Mouse (Mus musculus) MEL (cell line): ENCODE data around the gene Vmp1. TPM values are rescaled to one million over a fixed set of nuclear protein-coding genes. Genes with fewer than 3 reads are reported as not detected.
A peak's percentile ranks its signal among the peaks of the same experiment; 100 is the strongest.

Experiments used
- DNase-seq: peaks from one replicate; pipeline ENCODE4 v3.0.0; 2011; ENCODE audit warnings: low read depth, low spot score
- H3K27ac ChIP-seq: 2 replicates; pipeline ENCODE4 v1.5.1; 2012; ENCODE audit warnings: low read depth, mild to moderate bottlenecking, control low read depth, low read length, moderate library complexity; ENCODE audit not compliant: control insufficient read depth
- H3K27me3 ChIP-seq, 2 experiments: fragments of 150-350 bp in 1 of 2; sonication (generic) in 1 of 2; 2 replicates each; pipeline ENCODE4 v1.6.1; 2012; ENCODE audit warnings: low read length in 2 of 2, mild to moderate bottlenecking in 2 of 2, improper control_type of control experiment in 1 of 2, moderate library complexity in 1 of 2; ENCODE audit not compliant: insufficient read depth in 2 of 2, control insufficient read depth in 1 of 2
- H3K36me3 ChIP-seq, 2 experiments: 2 replicates each; pipeline ENCODE4 v1.6.1; 2012 to 2014; ENCODE audit warnings: low read length in 2 of 2, improper control_type of control experiment in 1 of 2, inconsistent platforms in 1 of 2, mild to moderate bottlenecking in 1 of 2; ENCODE audit not compliant: insufficient read depth in 2 of 2, control insufficient read depth in 1 of 2
- H3K4me1 ChIP-seq, 2 experiments: fragments of 150-350 bp in 1 of 2; sonication (generic) in 1 of 2; 2 replicates each; pipeline ENCODE4 v1.6.1; 2012; ENCODE audit warnings: low read length in 2 of 2, improper control_type of control experiment in 1 of 2, mild to moderate bottlenecking in 1 of 2; ENCODE audit not compliant: insufficient read depth in 2 of 2, control insufficient read depth in 1 of 2
- H3K4me3 ChIP-seq, 2 experiments: fragments of 150-350 bp in 1 of 2; sonication (generic) in 1 of 2; 2 replicates each; pipeline ENCODE4 v1.5.1; 2012; ENCODE audit warnings: low read depth in 2 of 2, low read length in 2 of 2, mild to moderate bottlenecking in 2 of 2, moderate library complexity in 2 of 2, control low read depth in 1 of 2, improper control_type of control experiment in 1 of 2; ENCODE audit not compliant: control insufficient read depth in 1 of 2, insufficient read depth in 1 of 2
- H3K79me2 ChIP-seq: 2 replicates; pipeline ENCODE4 v1.6.1; 2012; ENCODE audit warnings: mild to moderate bottlenecking, low read length, moderate library complexity; ENCODE audit not compliant: control insufficient read depth, poor library complexity, insufficient read depth
- H3K9ac ChIP-seq: 2 replicates; pipeline ENCODE4 v1.6.1; 2012; ENCODE audit warnings: low read depth, mild to moderate bottlenecking, control low read depth, low read length, moderate library complexity; ENCODE audit not compliant: control insufficient read depth, poor library complexity, severe bottlenecking
- H3K9me3 ChIP-seq: fragments of 150-350 bp; sonication (generic); replicated peaks from 2 replicates; pipeline ENCODE4 v1.6.1; 2012; ENCODE audit warnings: mild to moderate bottlenecking, low read length, improper control_type of control experiment, moderate library complexity; ENCODE audit not compliant: insufficient read depth
- CHD1 ChIP-seq: IDR thresholded peaks from 2 replicates; pipeline ENCODE4 v1.6.1; 2012; ENCODE audit warnings: low read depth, mild to moderate bottlenecking, inconsistent platforms, low read length, improper control_type of control experiment
- E2F4 ChIP-seq: IDR thresholded peaks from 2 replicates; pipeline ENCODE4 v1.6.1; 2011; ENCODE audit warnings: low read depth, low read length, improper control_type of control experiment, borderline replicate concordance
- ELF1 ChIP-seq: IDR thresholded peaks from 2 replicates; pipeline ENCODE4 v1.6.1; 2014; ENCODE audit warnings: low read depth, mild to moderate bottlenecking, inconsistent platforms, low read length, improper control_type of control experiment, moderate library complexity
- EP300 ChIP-seq, 2 experiments: IDR thresholded peaks; 2 replicates each; pipeline ENCODE4 v1.6.1; 2011; ENCODE audit warnings: improper control_type of control experiment in 2 of 2, low read length in 2 of 2, low read depth in 1 of 2, mild to moderate bottlenecking in 1 of 2
- ETS1 ChIP-seq: IDR thresholded peaks from 2 replicates; pipeline ENCODE4 v1.6.1; 2012; ENCODE audit warnings: low read depth, mild to moderate bottlenecking, inconsistent platforms, low read length, improper control_type of control experiment, moderate library complexity
- GATA1 ChIP-seq: IDR thresholded peaks from 2 replicates; pipeline ENCODE4 v1.6.1; 2011; ENCODE audit warnings: low read depth, low read length, improper control_type of control experiment
- HCFC1 ChIP-seq: IDR thresholded peaks from 2 replicates; pipeline ENCODE4 v1.6.1; 2012; ENCODE audit warnings: low read depth, mild to moderate bottlenecking, inconsistent platforms, low read length, improper control_type of control experiment, moderate library complexity
- JUND ChIP-seq: IDR thresholded peaks from 2 replicates; pipeline ENCODE4 v1.6.1; 2011; ENCODE audit warnings: low read depth, mild to moderate bottlenecking, improper control_type of control experiment, low read length
- MAZ ChIP-seq: IDR thresholded peaks from 2 replicates; pipeline ENCODE4 v1.6.1; 2012; ENCODE audit warnings: low read depth, mild to moderate bottlenecking, inconsistent platforms, low read length, improper control_type of control experiment
- MYC ChIP-seq: IDR thresholded peaks from 2 replicates; pipeline ENCODE4 v1.6.1; 2011; ENCODE audit warnings: low read depth, mild to moderate bottlenecking, low read length, improper control_type of control experiment, moderate library complexity
- POLR2A ChIP-seq, 2 experiments: IDR thresholded peaks; 2 replicates each; pipeline ENCODE4 v1.6.1; 2011 to 2012; ENCODE audit warnings: low read length in 2 of 2, mild to moderate bottlenecking in 2 of 2, control low read depth in 1 of 2, improper control_type of control experiment in 1 of 2, low read depth in 1 of 2, moderate library complexity in 1 of 2; ENCODE audit not compliant: control insufficient read depth in 1 of 2, insufficient read depth in 1 of 2, poor library complexity in 1 of 2
- POLR2AphosphoS2 ChIP-seq: IDR thresholded peaks from 2 replicates; pipeline ENCODE4 v1.6.1; 2011; ENCODE audit warnings: low read length, improper control_type of control experiment
- SMC3 ChIP-seq: IDR thresholded peaks from 2 replicates; pipeline ENCODE4 v1.6.1; 2011; ENCODE audit warnings: low read depth, low read length, improper control_type of control experiment
- TAL1 ChIP-seq: IDR thresholded peaks from 2 replicates; pipeline ENCODE4 v1.6.1; 2012; ENCODE audit warnings: mild to moderate bottlenecking, inconsistent platforms, low read length, moderate library complexity, mixed read lengths
- USF2 ChIP-seq, 2 experiments: IDR thresholded peaks; 2 replicates each; pipeline ENCODE4 v1.6.1; 2011 to 2012; ENCODE audit warnings: improper control_type of control experiment in 2 of 2, low read length in 2 of 2, borderline replicate concordance in 1 of 2, inconsistent platforms in 1 of 2, low read depth in 1 of 2, mild to moderate bottlenecking in 1 of 2; ENCODE audit not compliant: insufficient read depth in 1 of 2
- ZC3H11A ChIP-seq: IDR thresholded peaks from 2 replicates; pipeline ENCODE4 v1.6.1; 2012; ENCODE audit warnings: low read depth, mild to moderate bottlenecking, inconsistent platforms, low read length, improper control_type of control experiment
- ZKSCAN1 ChIP-seq: IDR thresholded peaks from 2 replicates; pipeline ENCODE4 v1.6.1; 2012; ENCODE audit warnings: low read depth, mild to moderate bottlenecking, inconsistent platforms, low read length, improper control_type of control experiment, moderate library complexity
- ZNF384 ChIP-seq: IDR thresholded peaks from 2 replicates; pipeline ENCODE4 v1.6.1; 2012; ENCODE audit warnings: low read depth, mild to moderate bottlenecking, inconsistent platforms, low read length, improper control_type of control experiment
- polyA plus RNA-seq, 2 experiments: library from polyadenylated mRNA; stranded (reverse) in 1 of 2; unstranded in 1 of 2; fragments of >175 nt in 1 of 2; fragments of >200 nt in 1 of 2; gene quantifications; 2 replicates each; pipeline versions ENCODE4 v1.2.1 to v1.2.4; 2012; ENCODE audit warnings: low replicate concordance in 2 of 2, low read depth in 1 of 2; ENCODE audit not compliant: insufficient read length in 2 of 2, insufficient read depth in 1 of 2, missing spikeins in 1 of 2
- total RNA-seq: library from RNA; depleted of rRNA; stranded (reverse); fragments of 300-350 nt; gene quantifications from 2 replicates; pipeline ENCODE4 v1.2.3, GENCODE M21; 2012

Vmp1 gene
- total and polyA plus RNA-seq, 3 experiments: 61.8 to 94.9 TPM; not detected in 1

GRCm38 (mm10) chr11:86731443-86731842 is 47.8 kb upstream of the Vmp1 start:
- Histone ChIP-seq H3K27me3 (no peaks in the 10 kb centered on the region), H3K79me2 (peaks cover 18% of the 10 kb centered on the region), H3K9ac (no peak overlapping the region), H3K27ac (no peak overlapping the region), H3K4me1 (peaks cover 0 to 8% of the 10 kb centered on the region in 2 experiments; a peak in 2 of 4 replicates), H3K36me3 (peaks cover 31 to 80% of the 10 kb centered on the region in 2 experiments), H3K9me3 (no peaks in the 10 kb centered on the region), H3K4me3 (no peak overlapping the region)
- DNase-seq: no peak
- TF ChIP-seq POLR2A (IDR thresholded peaks at IDR 0.05; ENCODE audit: control insufficient read depth in 1 of 2, insufficient read depth in 1 of 2, low read depth in 1 of 2, low read length in 2 of 2, poor library complexity in 1 of 2) (peak in 1 of 2 experiments; percentile 21; a peak in 1 of 4 replicates), ZC3H11A (no peak), GATA1 (no peak), E2F4 (no peak)

- H3K9me3 ChIP-seq: no peaks in the 10 kb centered on the region
- TF ChIP-seq SMC3 (no peak), CHD1 (no peak), TAL1 (no peak), ZKSCAN1 (no peak), ZNF384 (peak; percentile 57), JUND (no peak), MAZ (no peak), EP300 (IDR thresholded peaks at IDR 0.05; ENCODE audit: low read depth in 1 of 2, low read length in 2 of 2) (peak in 1 of 2 experiments; percentile 54; a peak in 1 of 4 replicates), HCFC1 (no peak), POLR2AphosphoS2 (no peak), USF2 (IDR thresholded peaks at IDR 0.05; ENCODE audit: borderline replicate concordance in 1 of 2, insufficient read depth in 1 of 2, low read depth in 1 of 2, low read length in 2 of 2) (no peak), GATA1 (no peak), MYC (no peak), ETS1 (peak; percentile 33; the same call in 1 of the 2 replicates), ELF1 (no peak)
- TF ChIP-seq, all 39 proteins: peak for 3
- H3K79me2 ChIP-seq: peaks cover 2% of the 10 kb centered on the region; the same call in 1 of the 2 replicates
- H3K9ac ChIP-seq: no peak overlapping the region
- H3K27ac ChIP-seq: no peak overlapping the region
- H3K4me1 ChIP-seq: peaks cover 3 to 21% of the 10 kb centered on the region in 2 experiments; a peak in 3 of 4 replicates
- DNase-seq: no peak
- peaks cover 23 to 92% of the 10 kb centered on the region in 2 experiments for H3K36me3 ChIP-seq
- H3K4me3 ChIP-seq: no peak overlapping the region
- H3K27me3 ChIP-seq: no peaks in the 10 kb centered on the region
These were observed 42.0 kb upstream of the Vmp1 start for GRCm38 (mm10) chr11:86725607-86726006.
